Mouse (Mus musculus) spleen, adult 2 months (tissue): ENCODE results near the gene Sema6d.

ENCODE experiments used
- CTCF ChIP-seq: fragments of 200-500 bp; IDR thresholded peaks from 2 replicates; pipeline ENCODE4 v1.5.1; 2011; ENCODE audit warnings: mild to moderate bottlenecking, inconsistent platforms; ENCODE audit not compliant: insufficient read depth, insufficient read length, insufficient replicate concordance; ENCODE audit errors: extremely low read depth
- POLR2A ChIP-seq: fragments of 200-500 bp; IDR thresholded peaks from 2 replicates; pipeline ENCODE4 v1.6.1; 2011; ENCODE audit warnings: low read depth, low read length, inconsistent platforms

DNA sequence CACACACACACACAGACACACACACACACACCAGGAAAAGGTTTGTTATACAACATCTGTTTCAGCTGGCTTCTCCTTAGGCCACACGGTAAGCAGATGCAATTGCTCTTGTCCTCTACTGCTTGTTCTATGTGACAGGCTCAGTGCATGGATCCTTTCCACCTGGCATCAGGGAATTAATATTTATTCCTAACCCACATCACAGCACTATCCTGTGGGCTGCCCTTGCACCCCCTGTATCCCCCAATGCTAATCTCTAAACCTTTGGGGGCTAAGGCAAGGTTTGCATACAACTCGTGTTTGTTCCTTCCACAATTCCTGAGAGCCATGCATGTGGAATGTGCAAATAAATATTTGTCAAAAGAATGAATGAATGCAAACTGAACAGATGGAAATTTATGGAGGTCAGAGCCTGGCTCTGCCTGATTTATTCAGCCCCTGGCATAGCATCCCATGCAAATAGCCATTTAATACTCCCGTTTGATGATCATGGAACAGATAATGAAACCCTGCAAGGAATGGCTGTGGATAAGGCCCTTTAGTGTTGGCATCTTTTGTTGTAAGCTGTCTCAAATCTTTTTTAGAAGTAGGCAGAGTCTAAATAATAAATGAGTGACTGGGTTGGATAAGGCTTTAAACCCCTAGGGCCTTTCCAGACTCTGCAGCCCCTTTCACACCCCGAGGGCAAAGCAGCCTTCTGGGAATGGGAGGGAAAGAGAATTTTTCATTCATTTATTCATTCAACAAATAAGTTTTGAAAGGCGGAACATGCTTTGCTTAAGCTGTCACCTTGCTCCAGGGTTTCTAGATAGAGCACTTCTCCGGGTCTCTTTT lies 383.1 kb downstream of the Sema6d start:
- TF ChIP-seq CTCF = no peak
- no peak for TF ChIP-seq POLR2A
